Mouse (Mus musculus): ENCODE data around the gene Abca3.
"Not testable (repeated sequence)": the region's sequence is repeated elsewhere in the genome, so short reads cannot be mapped to it uniquely, and the experiment has no call there.

Gene Abca3

DNA sequence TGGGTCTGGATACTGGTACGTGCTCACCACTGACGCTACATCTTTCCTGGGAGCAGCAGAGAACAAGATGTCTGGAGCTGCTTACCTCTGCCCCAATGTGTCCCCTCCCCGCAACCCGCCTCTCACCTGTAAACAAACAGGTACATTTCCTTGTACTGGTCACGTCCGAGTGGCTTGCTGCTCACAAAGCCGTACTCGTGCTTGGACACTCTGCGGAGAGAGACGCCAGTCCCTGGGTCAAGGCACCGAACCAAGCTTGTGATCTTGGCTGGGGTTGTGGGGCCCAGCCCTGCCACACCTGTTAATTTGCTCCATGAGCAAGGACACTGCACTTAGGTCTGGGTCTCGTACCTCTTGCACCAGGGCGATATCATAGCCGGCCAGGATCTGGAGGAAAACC lies 90.4 kb downstream of the Abca3 start:
- no peak for DNase-seq (ENCODE audit: low spot score)

GRCm38 (mm10) chr17:24442632-24443155 lies 90.9 kb downstream of the Abca3 start, which contains the start of gene Dnase1l2:
TSS of gene Dnase1l2 (minus strand) at chr17:24443105.
- DNase-seq (ENCODE audit: low spot score), result no peak

DNA sequence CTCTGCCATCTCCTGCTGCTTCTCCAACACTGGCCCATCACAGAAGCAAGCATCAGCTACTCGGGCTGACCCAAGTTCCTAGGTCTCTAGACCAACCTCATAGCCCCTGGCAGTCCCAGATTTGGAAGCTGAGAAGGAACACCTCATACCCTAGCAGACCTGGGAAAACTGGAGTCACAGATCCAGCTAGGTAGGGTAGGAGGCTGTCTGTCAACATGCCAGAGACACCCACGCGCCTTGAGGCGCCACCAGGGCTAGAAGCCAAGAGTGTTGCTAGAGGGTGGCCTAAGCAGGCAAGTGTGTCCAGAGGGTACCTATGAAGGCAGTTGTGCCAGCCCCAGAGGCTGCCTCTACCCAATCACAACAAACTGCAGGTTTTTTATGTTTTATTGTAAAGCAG lies 91.7 kb downstream of the Abca3 start:
- no peak for DNase-seq (ENCODE audit: low spot score)

- DNase-seq (ENCODE audit: low spot score), result no peak
These were observed 94.8 kb downstream of the Abca3 start for GRCm38 (mm10) chr17:24446590-24446989.

GRCm38 (mm10) chr17:24449507-24449906 lies 97.8 kb downstream of the Abca3 start:
- no peak for DNase-seq (ENCODE audit: low spot score)

DNA sequence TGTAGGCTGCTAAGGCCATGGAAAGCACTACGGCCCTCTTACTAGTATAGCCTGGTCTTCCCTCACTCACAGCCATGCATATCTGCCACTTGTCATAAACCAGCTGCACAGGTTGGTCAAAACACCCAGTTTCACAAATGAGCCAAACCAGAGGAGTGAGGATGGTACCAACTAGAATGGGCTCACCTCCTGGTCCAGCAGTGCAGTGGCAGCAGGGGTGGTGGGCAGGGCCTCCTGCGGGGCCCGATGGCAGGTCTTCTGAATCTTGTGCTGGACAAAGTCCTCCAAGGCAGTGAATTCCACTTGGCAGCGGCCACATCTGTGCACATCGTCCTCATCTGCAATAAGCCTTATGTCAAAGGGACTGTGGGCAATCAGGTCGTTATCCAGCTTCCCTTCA lies 99.5 kb downstream of the Abca3 start:
- DNase-seq (ENCODE audit: low spot score), result no peak

DNA sequence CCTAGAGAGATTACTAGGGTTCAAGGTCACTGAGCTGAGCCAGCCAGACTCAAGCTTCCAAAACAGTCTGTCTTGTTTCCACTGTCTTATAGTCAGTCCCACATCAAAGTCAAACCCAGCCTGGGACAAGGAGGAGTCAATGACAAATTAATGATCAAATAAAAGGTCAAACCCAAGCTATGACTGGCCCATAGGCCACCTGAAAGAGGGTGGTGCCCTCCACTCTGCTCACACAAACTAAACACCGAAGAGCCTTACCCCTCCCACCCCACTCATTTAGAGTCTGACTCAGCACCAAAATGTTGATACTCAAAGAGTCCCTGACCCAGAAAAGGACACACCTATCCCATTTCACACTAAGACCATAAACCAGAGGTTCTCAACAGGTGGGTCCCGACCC lies 101.6 kb downstream of the Abca3 start:
- no peak for DNase-seq (ENCODE audit: low spot score)

DNA sequence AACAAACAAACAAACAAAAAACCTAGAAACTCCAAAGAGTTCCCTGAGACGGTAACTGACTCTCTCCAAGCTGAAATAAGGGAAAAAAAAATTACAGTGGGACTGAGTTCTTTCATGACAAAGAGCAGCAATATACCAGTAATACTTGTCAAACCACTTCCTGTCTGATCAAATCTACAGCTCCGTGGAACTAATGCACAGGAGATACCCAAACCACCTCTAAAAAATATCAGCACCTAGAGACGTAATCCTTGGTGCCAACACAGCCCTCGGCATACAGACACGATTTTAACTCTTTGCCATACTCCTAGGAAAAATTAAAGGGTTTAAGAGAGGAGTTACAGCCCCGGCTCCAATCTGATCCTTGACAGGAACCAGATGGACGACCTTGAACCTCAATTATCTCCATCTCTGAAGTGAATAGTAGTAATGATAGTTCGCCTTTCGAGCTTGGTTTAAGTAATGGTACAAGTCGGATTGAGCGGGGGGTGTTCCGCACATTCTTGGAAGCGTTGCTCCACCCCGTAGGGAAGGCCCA lies 102.5 kb downstream of the Abca3 start:
- peak; percentile 57 for DNase-seq (ENCODE audit: low spot score)

DNA sequence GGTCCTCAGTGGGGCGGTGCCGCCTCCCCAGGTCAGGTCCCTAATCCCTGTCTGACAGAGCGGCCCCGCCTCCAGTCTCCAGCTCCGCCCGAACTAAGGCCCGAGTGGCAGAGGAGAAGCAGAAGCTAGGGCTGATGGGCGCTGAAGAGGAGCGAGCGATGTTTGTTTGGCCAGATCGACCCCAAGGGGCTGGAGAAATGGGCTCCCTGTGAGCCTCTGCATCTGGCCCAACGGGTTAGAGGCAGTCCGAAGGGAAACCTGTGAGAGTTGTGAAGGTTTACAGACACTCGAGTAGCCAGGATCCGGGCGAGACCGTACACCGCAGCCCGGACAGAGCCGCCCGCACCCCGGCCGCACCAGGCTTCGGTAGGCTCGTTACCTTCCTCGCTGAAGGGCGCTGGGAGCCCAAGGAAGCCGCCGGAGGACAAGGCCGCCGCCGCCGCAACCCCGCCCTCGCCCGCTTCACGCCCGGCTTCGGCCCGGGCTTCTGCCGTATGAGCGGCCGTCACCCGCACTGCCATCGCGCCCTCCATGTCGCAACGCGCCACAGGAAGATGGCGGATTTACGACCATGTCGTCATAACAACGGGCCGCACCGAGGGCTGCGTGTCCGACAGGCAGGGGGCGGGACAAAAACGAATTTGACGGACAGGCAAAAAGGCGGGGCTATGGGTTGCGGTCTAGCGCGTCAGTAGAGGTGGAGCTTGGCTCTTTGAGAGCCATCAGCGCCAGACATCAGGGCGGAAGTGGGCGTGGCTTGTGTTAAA lies 103.2 kb downstream of the Abca3 start:
- peak; percentile 99 for DNase-seq (ENCODE audit: low spot score)

DNA sequence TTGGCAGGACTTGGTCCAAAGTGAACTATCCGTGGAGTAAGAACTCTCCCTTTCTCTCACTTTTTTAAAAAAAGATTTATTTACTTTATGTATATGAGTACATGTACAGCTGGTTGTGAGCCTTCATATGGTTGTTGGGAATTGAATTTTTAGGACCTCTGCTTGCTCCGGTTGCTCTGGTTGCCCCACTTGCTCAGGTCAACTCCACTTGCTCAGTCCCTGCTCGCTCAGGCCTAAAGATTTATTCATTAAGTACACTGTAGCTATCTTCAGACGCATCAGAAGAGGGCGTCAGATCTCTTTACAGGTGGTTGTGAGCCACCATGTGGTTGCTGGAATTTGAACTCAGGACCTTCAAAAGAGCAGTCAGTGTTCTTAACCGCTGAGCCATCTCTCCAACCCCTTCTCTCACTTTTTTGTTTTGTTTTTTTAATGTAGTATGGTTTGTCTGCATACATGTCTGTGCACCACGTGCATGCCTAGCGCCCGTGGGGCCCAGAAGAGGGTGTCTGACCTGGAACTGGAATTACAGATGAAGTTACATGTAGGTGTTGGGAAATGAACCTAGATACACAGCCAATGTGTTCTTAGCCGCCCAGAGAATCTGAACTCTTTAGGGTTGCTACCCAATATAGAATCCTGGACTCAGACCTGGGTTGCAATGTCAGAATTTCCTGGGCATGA lies 103.9 kb downstream of the Abca3 start:
- not testable (repeated sequence) for DNase-seq (ENCODE audit: low spot score)
